Mouse (Mus musculus): ENCODE measurements around the gene Pcnx4. TPM values are rescaled to one million over a fixed set of nuclear protein-coding genes. Genes with fewer than 3 reads are reported as not detected.

Gene Pcnx4
- polyA plus RNA-seq, 1 experiment from 2014 or later = 7.3 TPM

DNA sequence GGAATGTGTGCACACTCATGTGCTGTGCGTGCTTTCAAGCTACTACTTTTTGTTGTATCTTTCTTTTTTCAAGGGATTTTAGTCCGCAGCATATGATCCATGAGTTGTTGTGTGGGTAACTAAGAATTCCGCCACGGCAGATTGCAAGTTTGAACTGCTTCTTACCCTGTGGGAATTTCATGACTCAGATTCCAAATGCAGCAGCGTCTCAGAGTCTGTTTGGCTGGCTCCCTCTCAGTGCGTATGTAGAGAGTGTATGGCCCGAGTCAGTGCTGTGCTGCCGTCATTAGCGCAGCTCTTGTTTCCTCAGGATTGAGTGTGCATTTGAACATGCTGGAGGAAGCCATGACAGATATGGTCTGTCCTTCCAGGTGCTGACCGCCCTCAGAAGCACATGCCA, 2.4 kb downstream of the Pcnx4 start:
- no peak for ATAC-seq (ENCODE audit: insufficient number of reproducible peaks, insufficient read depth, low FRiP score, low read depth)
- Histone ChIP-seq H3K9ac (ENCODE audit: low read length) (no peak overlapping the region), H3K4me2 (ENCODE audit: low read length) (no peak overlapping the region), H3K27ac (replicated peaks in 1 of 2; ENCODE audit: control insufficient read depth in 1 of 2, insufficient read depth in 1 of 2, low read depth in 2 of 2, low read length in 2 of 2) (no peak overlapping the region), H3K27me3 (ENCODE audit: control insufficient read depth, insufficient read depth, low read length) (no peaks in the 10 kb centered on the region), H3K4me3 (ENCODE audit: control insufficient read depth in 1 of 2, insufficient read depth in 1 of 2, low read depth in 1 of 2, low read length in 2 of 2) (no peak overlapping the region), H3K9me3 (ENCODE audit: control insufficient read depth, low read length) (no peaks in the 10 kb centered on the region), H3K36me3 (ENCODE audit: control insufficient read depth, insufficient read depth, low read length) (peaks cover 11% of the 10 kb centered on the region), H3K4me1 (ENCODE audit: control insufficient read depth in 2 of 2, insufficient read depth in 2 of 2, low read length in 2 of 2) (peaks cover 0 to 6% of the 10 kb centered on the region in 2 experiments; a peak in 1 of 4 replicates)
- 78% methylated on average over 10 of the region's 10 CpGs for WGBS

DNA sequence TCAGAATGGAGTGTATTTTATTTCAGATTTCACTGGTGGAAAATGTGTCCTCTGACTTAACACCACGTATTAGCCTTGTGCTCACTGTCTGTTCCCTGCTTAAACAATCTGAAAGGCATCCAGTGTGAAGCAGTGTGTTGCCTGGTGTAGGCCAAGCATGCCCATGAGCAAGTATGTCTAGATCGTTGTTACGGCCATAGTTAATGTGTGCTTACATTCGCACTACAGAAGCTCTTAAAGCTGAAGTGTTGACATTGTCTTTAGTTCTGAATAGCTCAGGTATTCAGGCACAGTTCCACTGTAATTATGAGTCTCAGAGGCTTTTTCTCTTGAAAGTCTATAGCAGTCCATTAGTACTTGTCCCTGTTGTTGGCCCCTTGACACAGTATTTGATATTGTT, 18.2 kb downstream of the Pcnx4 start:
- no peak overlapping the region for H3K27ac ChIP-seq (replicated peaks in 1 of 2; ENCODE audit: control insufficient read depth in 1 of 2, insufficient read depth in 1 of 2, low read depth in 2 of 2, low read length in 2 of 2)
- H3K36me3 ChIP-seq (ENCODE audit: control insufficient read depth, insufficient read depth, low read length) = 0 out of 2 replicates have a peak, but pooled peaks cover 5% of the 10 kb centered on the region
- no peak for ATAC-seq (ENCODE audit: insufficient number of reproducible peaks, insufficient read depth, low FRiP score, low read depth)
- WGBS = 71% methylated on average over 4 of the region's 4 CpGs
- no peak overlapping the region for H3K4me3 ChIP-seq (ENCODE audit: control insufficient read depth in 1 of 2, insufficient read depth in 1 of 2, low read depth in 1 of 2, low read length in 2 of 2)
- no peak overlapping the region for H3K9ac ChIP-seq (ENCODE audit: low read length)
- H3K4me1 ChIP-seq (ENCODE audit: control insufficient read depth in 2 of 2, insufficient read depth in 2 of 2, low read length in 2 of 2) = no peaks in the 10 kb centered on the region
- H3K27me3 ChIP-seq (ENCODE audit: control insufficient read depth, insufficient read depth, low read length) = no peaks in the 10 kb centered on the region
- no peaks in the 10 kb centered on the region for H3K9me3 ChIP-seq (ENCODE audit: control insufficient read depth, low read length)
- H3K4me2 ChIP-seq (ENCODE audit: low read length) = no peak overlapping the region

DNA sequence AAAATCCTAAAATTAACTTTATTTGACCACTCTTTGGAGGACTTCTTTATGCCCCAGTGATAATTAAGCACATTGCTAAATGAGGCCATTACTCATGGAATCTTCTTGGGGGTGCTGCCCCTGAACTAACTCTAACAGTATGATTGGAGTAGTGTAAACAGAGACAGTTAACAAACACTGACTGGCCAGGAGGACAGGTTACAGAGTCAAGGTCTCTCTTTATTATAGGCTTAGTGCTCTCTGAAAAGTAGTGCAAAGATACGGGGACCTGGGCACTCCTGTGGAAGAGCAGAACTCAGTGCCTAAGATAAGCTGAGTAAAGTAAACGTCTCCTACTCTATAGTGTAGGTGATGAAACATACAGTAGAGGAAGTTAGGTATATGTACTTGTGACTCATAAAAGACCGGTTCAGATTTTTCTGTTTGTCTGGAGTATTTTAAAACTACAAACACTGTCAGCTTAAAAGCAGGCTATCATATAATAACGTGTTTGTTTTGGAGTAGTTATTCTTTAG, 28.2 kb downstream of the Pcnx4 start:
- Histone ChIP-seq H3K9me3 (ENCODE audit: control insufficient read depth, low read length) (no peaks in the 10 kb centered on the region), H3K9ac (ENCODE audit: low read length) (no peak overlapping the region), H3K27ac (replicated peaks in 1 of 2; ENCODE audit: control insufficient read depth in 1 of 2, insufficient read depth in 1 of 2, low read depth in 2 of 2, low read length in 2 of 2) (no peak overlapping the region), H3K4me2 (ENCODE audit: low read length) (no peak overlapping the region), H3K4me1 (ENCODE audit: control insufficient read depth in 2 of 2, insufficient read depth in 2 of 2, low read length in 2 of 2) (no peaks in the 10 kb centered on the region), H3K36me3 (ENCODE audit: control insufficient read depth, insufficient read depth, low read length) (no peaks in the 10 kb centered on the region), H3K4me3 (ENCODE audit: control insufficient read depth in 1 of 2, insufficient read depth in 1 of 2, low read depth in 1 of 2, low read length in 2 of 2) (no peak overlapping the region), H3K27me3 (ENCODE audit: control insufficient read depth, insufficient read depth, low read length) (no peaks in the 10 kb centered on the region)
- ATAC-seq (ENCODE audit: insufficient number of reproducible peaks, insufficient read depth, low FRiP score, low read depth) = no peak
- 65% methylated on average over 4 of the region's 4 CpGs for WGBS

- H3K27ac ChIP-seq (replicated peaks in 1 of 2; ENCODE audit: control insufficient read depth in 1 of 2, insufficient read depth in 1 of 2, low read depth in 2 of 2, low read length in 2 of 2) = no peak overlapping the region
- H3K36me3 ChIP-seq (ENCODE audit: control insufficient read depth, insufficient read depth, low read length) = peaks cover 8% of the 10 kb centered on the region; the same call in 1 of the 2 replicates
- H3K4me3 ChIP-seq (ENCODE audit: control insufficient read depth in 1 of 2, insufficient read depth in 1 of 2, low read depth in 1 of 2, low read length in 2 of 2) = no peak overlapping the region
- WGBS = 85% methylated on average over 3 of the region's 3 CpGs
- no peak overlapping the region for H3K4me2 ChIP-seq (ENCODE audit: low read length)
- H3K9ac ChIP-seq (ENCODE audit: low read length) = no peak overlapping the region
- H3K9me3 ChIP-seq (ENCODE audit: control insufficient read depth, low read length) = no peaks in the 10 kb centered on the region
- H3K27me3 ChIP-seq (ENCODE audit: control insufficient read depth, insufficient read depth, low read length) = no peaks in the 10 kb centered on the region
- no peaks in the 10 kb centered on the region for H3K4me1 ChIP-seq (ENCODE audit: control insufficient read depth in 2 of 2, insufficient read depth in 2 of 2, low read length in 2 of 2)
- no peak for ATAC-seq (ENCODE audit: insufficient number of reproducible peaks, insufficient read depth, low FRiP score, low read depth)
Measured at GRCm38 (mm10) chr12:72582021-72582420, 45.8 kb downstream of the Pcnx4 start.

- no peaks in the 10 kb centered on the region for H3K27me3 ChIP-seq (ENCODE audit: control insufficient read depth, insufficient read depth, low read length)
- no peak overlapping the region for H3K27ac ChIP-seq (replicated peaks in 1 of 2; ENCODE audit: control insufficient read depth in 1 of 2, insufficient read depth in 1 of 2, low read depth in 2 of 2, low read length in 2 of 2)
- no peak overlapping the region for H3K4me3 ChIP-seq (ENCODE audit: control insufficient read depth in 1 of 2, insufficient read depth in 1 of 2, low read depth in 1 of 2, low read length in 2 of 2)
- ATAC-seq (ENCODE audit: insufficient number of reproducible peaks, insufficient read depth, low FRiP score, low read depth) = no peak
- H3K4me2 ChIP-seq (ENCODE audit: low read length) = no peak overlapping the region
- H3K36me3 ChIP-seq (ENCODE audit: control insufficient read depth, insufficient read depth, low read length) = peaks cover 8% of the 10 kb centered on the region; the same call in 1 of the 2 replicates
- H3K9me3 ChIP-seq (ENCODE audit: control insufficient read depth, low read length) = no peaks in the 10 kb centered on the region
- H3K9ac ChIP-seq (ENCODE audit: low read length) = no peak overlapping the region
- 93% methylated on average over 2 of the region's 2 CpGs for WGBS
- no peaks in the 10 kb centered on the region for H3K4me1 ChIP-seq (ENCODE audit: control insufficient read depth in 2 of 2, insufficient read depth in 2 of 2, low read length in 2 of 2)
Measured at GRCm38 (mm10) chr12:72583099-72583498, 46.9 kb downstream of the Pcnx4 start.

- Histone ChIP-seq H3K27ac (replicated peaks in 1 of 2; ENCODE audit: control insufficient read depth in 1 of 2, insufficient read depth in 1 of 2, low read depth in 2 of 2, low read length in 2 of 2) (no peak overlapping the region), H3K4me2 (ENCODE audit: low read length) (no peak overlapping the region), H3K36me3 (ENCODE audit: control insufficient read depth, insufficient read depth, low read length) (0 out of 2 replicates have a peak, but pooled peaks cover 2% of the 10 kb centered on the region), H3K4me1 (ENCODE audit: control insufficient read depth in 2 of 2, insufficient read depth in 2 of 2, low read length in 2 of 2) (no peaks in the 10 kb centered on the region), H3K27me3 (ENCODE audit: control insufficient read depth, insufficient read depth, low read length) (no peaks in the 10 kb centered on the region), H3K9ac (ENCODE audit: low read length) (no peak overlapping the region), H3K4me3 (ENCODE audit: control insufficient read depth in 1 of 2, insufficient read depth in 1 of 2, low read depth in 1 of 2, low read length in 2 of 2) (no peak overlapping the region), H3K9me3 (ENCODE audit: control insufficient read depth, low read length) (no peaks in the 10 kb centered on the region)
- ATAC-seq (ENCODE audit: insufficient number of reproducible peaks, insufficient read depth, low FRiP score, low read depth) = no peak
- 78% methylated on average over 1 of the region's 1 CpGs for whole genome bisulfite sequencing
Measured at GRCm38 (mm10) chr12:72585339-72585738, 49.2 kb downstream of the Pcnx4 start.

- H3K27ac ChIP-seq (replicated peaks in 1 of 2; ENCODE audit: control insufficient read depth in 1 of 2, insufficient read depth in 1 of 2, low read depth in 2 of 2, low read length in 2 of 2) = no peak overlapping the region
- no peaks in the 10 kb centered on the region for H3K9me3 ChIP-seq (ENCODE audit: control insufficient read depth, low read length)
- no peak overlapping the region for H3K9ac ChIP-seq (ENCODE audit: low read length)
- H3K36me3 ChIP-seq (ENCODE audit: control insufficient read depth, insufficient read depth, low read length) = no peaks in the 10 kb centered on the region
- H3K4me2 ChIP-seq (ENCODE audit: low read length) = no peak overlapping the region
- no peak for ATAC-seq (ENCODE audit: insufficient number of reproducible peaks, insufficient read depth, low FRiP score, low read depth)
- no peaks in the 10 kb centered on the region for H3K27me3 ChIP-seq (ENCODE audit: control insufficient read depth, insufficient read depth, low read length)
- no peaks in the 10 kb centered on the region for H3K4me1 ChIP-seq (ENCODE audit: control insufficient read depth in 2 of 2, insufficient read depth in 2 of 2, low read length in 2 of 2)
- H3K4me3 ChIP-seq (ENCODE audit: control insufficient read depth in 1 of 2, insufficient read depth in 1 of 2, low read depth in 1 of 2, low read length in 2 of 2) = no peak overlapping the region
Measured at GRCm38 (mm10) chr12:72592991-72593390, 56.8 kb downstream of the Pcnx4 start.

DNA sequence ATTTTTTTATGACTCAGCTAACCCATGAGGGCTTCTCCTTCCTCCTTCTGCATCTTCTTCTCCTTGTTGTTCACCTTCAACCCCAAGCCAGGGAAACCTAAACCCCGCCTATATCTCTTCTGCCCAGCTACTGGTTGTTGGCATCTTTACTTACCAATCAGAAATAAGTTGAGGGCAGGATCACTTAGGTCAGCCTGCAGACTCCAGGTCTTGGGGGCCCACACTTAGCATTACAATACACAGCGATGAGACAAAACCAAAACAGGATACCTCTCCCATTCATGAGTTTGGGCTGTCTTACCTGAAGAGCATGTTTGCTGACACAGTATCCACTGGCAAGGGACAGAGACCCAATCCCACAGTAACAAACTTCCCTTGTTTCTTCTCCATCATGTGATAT, 57.8 kb downstream of the Pcnx4 start:
- no peaks in the 10 kb centered on the region for H3K9me3 ChIP-seq (ENCODE audit: control insufficient read depth, low read length)
- WGBS = 56% methylated on average over 2 of the region's 2 CpGs
- no peaks in the 10 kb centered on the region for H3K36me3 ChIP-seq (ENCODE audit: control insufficient read depth, insufficient read depth, low read length)
- no peak overlapping the region for H3K4me3 ChIP-seq (ENCODE audit: control insufficient read depth in 1 of 2, insufficient read depth in 1 of 2, low read depth in 1 of 2, low read length in 2 of 2)
- no peaks in the 10 kb centered on the region for H3K4me1 ChIP-seq (ENCODE audit: control insufficient read depth in 2 of 2, insufficient read depth in 2 of 2, low read length in 2 of 2)
- H3K9ac ChIP-seq (ENCODE audit: low read length) = no peak overlapping the region
- no peak overlapping the region for H3K4me2 ChIP-seq (ENCODE audit: low read length)
- H3K27ac ChIP-seq (replicated peaks in 1 of 2; ENCODE audit: control insufficient read depth in 1 of 2, insufficient read depth in 1 of 2, low read depth in 2 of 2, low read length in 2 of 2) = no peak overlapping the region
- no peak for ATAC-seq (ENCODE audit: insufficient number of reproducible peaks, insufficient read depth, low FRiP score, low read depth)
- H3K27me3 ChIP-seq (ENCODE audit: control insufficient read depth, insufficient read depth, low read length) = no peaks in the 10 kb centered on the region

Data from heart, embryonic 14.5 days (tissue).